Mouse (Mus musculus) embryonic fibroblast, embryonic 13.5 days (primary cell): ENCODE data around the gene Qrich1.

ENCODE experiments used
- CTCF ChIP-seq: IDR thresholded peaks from 2 replicates; pipeline ENCODE4 v1.5.1; 2011; ENCODE audit warnings: mild to moderate bottlenecking, control low read depth, low read length, moderate library complexity, borderline replicate concordance; ENCODE audit not compliant: insufficient read depth
- POLR2A ChIP-seq: IDR thresholded peaks from 2 replicates; pipeline ENCODE4 v1.6.1; 2011; ENCODE audit warnings: low read depth, mild to moderate bottlenecking, control low read depth, low read length, moderate library complexity

GRCm38 (mm10) chr9:108507619-108508434, 8.8 kb upstream of the Qrich1 start, which contains the start of gene Qars:
- TF ChIP-seq CTCF (no peak), POLR2A (peak; percentile 87)
